Mouse (Mus musculus): ENCODE measurements around the gene Mroh7. TPM values are rescaled to one million over a fixed set of nuclear protein-coding genes. Genes with fewer than 3 reads are reported as not detected.

Mroh7 gene
- polyA plus RNA-seq, 1 experiment = not detected

DNA sequence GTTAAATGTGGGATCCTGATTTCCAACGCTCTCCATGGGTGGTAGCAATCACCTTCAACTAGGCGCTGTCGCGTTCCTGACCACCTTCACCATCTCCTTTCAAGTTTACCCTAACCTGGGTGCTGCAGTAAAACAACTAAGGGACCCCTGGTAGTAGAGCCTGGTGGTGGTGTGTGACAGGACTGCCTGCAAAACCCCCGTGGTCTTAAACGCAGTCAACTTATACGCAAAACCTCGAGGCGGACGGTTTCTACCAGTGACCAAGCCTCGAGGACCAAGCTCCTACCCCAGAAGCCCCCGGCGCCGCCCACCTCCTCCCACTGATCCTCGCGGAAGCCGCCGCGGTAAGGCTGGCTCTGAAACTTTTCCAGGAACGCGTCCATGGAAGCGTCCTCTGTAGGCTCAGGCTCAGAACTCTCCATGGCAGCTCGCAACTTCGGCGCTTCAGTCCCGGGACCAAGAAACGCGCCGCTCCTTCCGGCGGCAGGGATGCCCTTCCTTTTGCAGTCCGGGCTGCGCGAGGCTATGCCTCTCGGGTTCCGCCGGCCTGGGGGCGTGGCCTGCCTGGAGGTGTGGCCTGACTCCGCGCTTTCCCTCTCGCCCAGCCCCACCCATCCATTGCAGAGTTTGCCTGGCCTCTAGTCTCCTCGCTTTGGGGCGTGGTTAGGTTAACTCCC lies 52.1 kb downstream of the Mroh7 start, which contains the start of gene Ttc4:
Gene Ttc4, minus strand, starts transcription at position 503 of the 677 bp plus-strand sequence.
- Histone ChIP-seq H3K9me3 (ENCODE audit: control insufficient read depth, low read length) (no peaks in the 10 kb centered on the region), H3K36me3 (ENCODE audit: control insufficient read depth) (peaks cover 43% of the 10 kb centered on the region), H3K4me3 (replicated peaks) (peak within 1 kb of the TSS; percentile 76), H3K4me1 (ENCODE audit: control insufficient read depth) (peaks cover 38% of the 10 kb centered on the region), H3K27me3 (ENCODE audit: control insufficient read depth) (no peaks in the 10 kb centered on the region)
- TF ChIP-seq GATA1 (IDR thresholded peaks at IDR 0.05; ENCODE audit: low read length) (no peak), TAL1 (IDR thresholded peaks at IDR 0.05; ENCODE audit: low read length) (no peak)

DNA sequence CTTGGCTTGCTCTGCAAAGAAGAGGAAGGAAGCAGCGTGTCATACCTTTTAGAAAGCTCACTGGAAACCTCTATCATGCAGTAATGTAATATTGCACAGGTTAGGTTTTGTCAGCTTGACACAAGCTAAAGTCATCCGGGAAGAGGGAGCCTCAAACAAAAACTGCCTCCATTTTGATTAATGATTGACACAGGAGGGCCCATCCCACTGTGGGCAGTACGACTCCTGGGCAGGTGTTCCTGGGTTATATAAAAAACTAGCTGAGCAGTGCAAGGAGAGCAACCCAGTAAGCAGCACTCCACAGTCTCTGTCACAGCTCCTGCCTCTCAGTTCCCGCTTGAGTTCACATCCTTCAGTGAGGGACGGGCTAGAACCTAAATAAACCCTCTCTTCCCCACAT lies 54.0 kb downstream of the Mroh7 start:
- Histone ChIP-seq H3K4me1 (ENCODE audit: control insufficient read depth) (peaks cover 38% of the 10 kb centered on the region), H3K9me3 (ENCODE audit: control insufficient read depth, low read length) (no peaks in the 10 kb centered on the region), H3K4me3 (replicated peaks) (no peak overlapping the region), H3K27me3 (ENCODE audit: control insufficient read depth) (no peaks in the 10 kb centered on the region), H3K36me3 (ENCODE audit: control insufficient read depth) (peaks cover 60% of the 10 kb centered on the region)
- TF ChIP-seq GATA1 (IDR thresholded peaks at IDR 0.05; ENCODE audit: low read length) = no peak

DNA sequence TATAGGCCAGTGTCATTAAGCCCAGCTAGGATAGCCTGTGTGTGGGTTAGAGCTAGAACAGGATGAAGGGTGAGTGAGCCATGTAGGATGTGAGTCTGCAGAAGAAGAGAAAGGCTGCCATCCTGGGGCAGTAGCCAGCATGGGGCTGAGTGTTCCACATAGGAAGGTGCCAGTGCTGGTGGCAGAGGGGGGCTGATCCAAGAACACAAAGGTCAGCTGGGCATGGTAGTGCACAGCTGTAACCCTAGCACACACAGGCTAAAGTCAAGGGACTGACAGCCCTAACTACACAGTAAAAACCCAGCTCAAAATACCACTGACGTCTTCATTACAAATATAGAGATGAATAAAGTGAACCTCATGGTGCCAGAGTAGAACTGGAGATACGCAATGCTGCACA lies 64.2 kb downstream of the Mroh7 start:
- no peak for TF ChIP-seq GATA1 (IDR thresholded peaks at IDR 0.05; ENCODE audit: low read length)
- TF ChIP-seq TAL1 (IDR thresholded peaks at IDR 0.05; ENCODE audit: low read length) = no peak

DNA sequence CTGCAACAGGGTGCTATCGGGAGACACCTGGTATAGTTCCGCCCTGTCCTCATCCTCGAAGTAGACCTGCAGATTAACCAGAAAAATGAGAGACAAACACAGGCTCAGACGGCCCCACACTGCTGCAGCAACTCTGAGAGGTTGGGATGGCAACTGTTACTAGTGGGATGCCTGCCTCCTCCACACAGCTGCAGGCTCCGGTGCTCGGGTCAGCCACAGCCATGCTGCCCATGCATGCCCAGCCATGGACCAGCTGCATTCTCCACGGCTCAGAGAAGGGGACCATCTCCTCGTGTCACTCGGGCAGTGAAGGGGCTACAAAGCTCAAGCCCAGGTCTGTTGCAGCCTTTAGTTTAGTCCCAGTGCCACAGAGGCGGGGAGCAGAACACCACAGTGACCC lies 65.1 kb downstream of the Mroh7 start:
- H3K9me3 ChIP-seq (ENCODE audit: control insufficient read depth, low read length) = no peaks in the 10 kb centered on the region
- no peaks in the 10 kb centered on the region for H3K27me3 ChIP-seq (ENCODE audit: control insufficient read depth)
- H3K4me1 ChIP-seq (ENCODE audit: control insufficient read depth) = no peaks in the 10 kb centered on the region
- peaks cover 100% of the 10 kb centered on the region for H3K36me3 ChIP-seq (ENCODE audit: control insufficient read depth)
- TF ChIP-seq TAL1 (IDR thresholded peaks at IDR 0.05; ENCODE audit: low read length) = no peak
- TF ChIP-seq GATA1 (IDR thresholded peaks at IDR 0.05; ENCODE audit: low read length) = no peak
- H3K4me3 ChIP-seq (replicated peaks) = no peak overlapping the region

More for the DNA sequence above, 64.2 kb downstream of the Mroh7 start:
- no peaks in the 10 kb centered on the region for H3K9me3 ChIP-seq (ENCODE audit: control insufficient read depth, low read length)
- H3K27me3 ChIP-seq (ENCODE audit: control insufficient read depth) = no peaks in the 10 kb centered on the region
- no peak overlapping the region for H3K4me3 ChIP-seq (replicated peaks)
- H3K4me1 ChIP-seq (ENCODE audit: control insufficient read depth) = no peaks in the 10 kb centered on the region
- peaks cover 100% of the 10 kb centered on the region for H3K36me3 ChIP-seq (ENCODE audit: control insufficient read depth)

DNA sequence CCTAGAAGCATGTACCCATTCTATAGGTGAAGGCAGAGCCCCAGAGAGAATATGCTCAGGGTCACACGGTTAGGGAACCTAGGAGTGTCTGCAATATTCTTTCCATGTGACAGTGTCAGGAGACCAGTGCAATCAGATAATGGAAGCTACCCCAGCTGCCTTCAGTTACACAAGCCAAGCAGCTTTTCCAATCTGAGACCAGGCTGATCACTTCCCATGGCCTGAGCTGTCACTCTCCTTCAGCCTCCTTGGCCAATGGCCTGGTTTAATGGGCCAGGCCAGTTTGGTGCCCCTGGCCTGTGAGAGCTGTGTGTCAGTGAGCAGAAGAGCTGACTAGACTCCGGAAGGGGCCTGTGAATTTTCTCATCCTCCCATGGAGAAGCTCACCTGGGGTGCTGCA lies 65.5 kb downstream of the Mroh7 start:
- TF ChIP-seq TAL1 (IDR thresholded peaks at IDR 0.05; ENCODE audit: low read length) (no peak), GATA1 (IDR thresholded peaks at IDR 0.05; ENCODE audit: low read length) (no peak)
- H3K27me3 ChIP-seq (ENCODE audit: control insufficient read depth) = no peaks in the 10 kb centered on the region
- no peaks in the 10 kb centered on the region for H3K4me1 ChIP-seq (ENCODE audit: control insufficient read depth)

DNA sequence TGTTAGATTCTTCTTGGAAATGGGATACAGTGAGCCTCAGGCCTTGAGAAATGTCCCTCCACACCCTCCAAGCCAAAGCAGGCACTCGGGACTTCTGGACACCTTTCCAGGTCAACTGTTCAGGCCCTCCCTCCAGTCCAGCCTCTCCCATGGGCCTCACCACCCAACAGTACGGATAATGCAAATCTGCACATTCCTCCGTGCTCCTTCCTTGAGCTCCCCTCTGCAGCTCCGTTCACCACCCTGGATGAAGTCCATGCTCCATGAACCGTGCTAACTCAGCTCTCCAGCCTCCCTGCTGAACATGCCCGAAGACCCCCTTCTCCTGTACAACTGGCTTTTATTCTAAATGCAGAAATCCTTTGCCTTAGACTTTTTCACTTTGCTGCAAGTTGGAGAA lies 66.0 kb downstream of the Mroh7 start:
- Histone ChIP-seq H3K27me3 (ENCODE audit: control insufficient read depth) (no peaks in the 10 kb centered on the region), H3K9me3 (ENCODE audit: control insufficient read depth, low read length) (no peaks in the 10 kb centered on the region), H3K4me1 (ENCODE audit: control insufficient read depth) (no peaks in the 10 kb centered on the region), H3K4me3 (replicated peaks) (no peak overlapping the region), H3K36me3 (ENCODE audit: control insufficient read depth) (peaks cover 100% of the 10 kb centered on the region)
- TF ChIP-seq GATA1 (IDR thresholded peaks at IDR 0.05; ENCODE audit: low read length) (no peak), TAL1 (IDR thresholded peaks at IDR 0.05; ENCODE audit: low read length) (no peak)

More for the DNA sequence above, 65.5 kb downstream of the Mroh7 start:
- no peaks in the 10 kb centered on the region for H3K9me3 ChIP-seq (ENCODE audit: control insufficient read depth, low read length)
- no peak overlapping the region for H3K4me3 ChIP-seq (replicated peaks)
- H3K36me3 ChIP-seq (ENCODE audit: control insufficient read depth) = peaks cover 100% of the 10 kb centered on the region

DNA sequence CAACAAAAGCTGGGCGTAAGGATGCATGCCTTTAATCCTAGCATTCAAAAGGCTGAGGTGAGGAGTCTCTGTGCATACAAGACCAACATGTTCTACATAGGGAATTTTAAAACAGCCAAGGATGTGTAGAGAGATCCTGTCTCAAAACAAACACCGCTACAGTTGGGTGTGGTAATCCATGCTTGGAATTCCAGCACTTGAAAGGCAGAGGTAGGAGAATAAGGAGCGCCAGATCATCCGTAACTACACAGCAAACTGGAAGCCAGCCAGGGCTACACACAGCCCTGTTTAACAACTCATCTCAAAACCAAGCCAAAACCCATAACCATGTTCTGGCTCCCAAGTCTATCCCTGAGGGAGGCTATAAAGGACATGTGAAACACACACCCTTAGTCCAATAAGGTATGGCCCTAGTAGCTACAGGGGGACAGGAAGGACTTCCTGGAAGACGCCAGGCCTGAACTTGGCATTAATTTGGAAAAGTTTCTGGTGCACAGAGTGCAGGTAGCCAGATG lies 66.7 kb downstream of the Mroh7 start:
- Histone ChIP-seq H3K4me1 (ENCODE audit: control insufficient read depth) (no peaks in the 10 kb centered on the region), H3K36me3 (ENCODE audit: control insufficient read depth) (peaks cover 100% of the 10 kb centered on the region), H3K4me3 (replicated peaks) (no peak overlapping the region), H3K9me3 (ENCODE audit: control insufficient read depth, low read length) (no peaks in the 10 kb centered on the region), H3K27me3 (ENCODE audit: control insufficient read depth) (no peaks in the 10 kb centered on the region)
- TF ChIP-seq TAL1 (IDR thresholded peaks at IDR 0.05; ENCODE audit: low read length) (no peak), GATA1 (IDR thresholded peaks at IDR 0.05; ENCODE audit: low read length) (no peak)

DNA sequence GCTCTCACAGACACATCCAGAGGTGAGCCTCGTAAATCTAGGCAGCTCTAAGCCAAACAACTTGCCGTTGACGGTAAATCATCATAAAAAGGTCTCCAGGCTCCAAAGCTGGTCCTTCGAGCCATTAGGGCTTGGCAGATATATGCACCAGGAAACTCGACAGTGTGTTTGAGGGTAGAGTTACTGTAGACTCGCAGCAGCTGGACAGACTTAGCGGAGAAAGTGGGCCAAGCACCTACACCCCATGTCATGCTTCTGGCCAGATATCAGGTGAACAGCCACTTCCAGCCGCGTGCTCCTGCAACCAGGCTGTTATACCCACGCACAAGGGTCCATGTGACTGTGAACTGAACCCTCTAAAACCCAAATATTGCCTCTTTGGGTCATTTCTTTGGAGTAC lies 75.0 kb downstream of the Mroh7 start:
- Histone ChIP-seq H3K4me1 (ENCODE audit: control insufficient read depth) (peaks cover 30% of the 10 kb centered on the region), H3K4me3 (replicated peaks) (no peak overlapping the region), H3K27me3 (ENCODE audit: control insufficient read depth) (no peaks in the 10 kb centered on the region), H3K9me3 (ENCODE audit: control insufficient read depth, low read length) (no peaks in the 10 kb centered on the region), H3K36me3 (ENCODE audit: control insufficient read depth) (peaks cover 60% of the 10 kb centered on the region)
- TF ChIP-seq GATA1 (IDR thresholded peaks at IDR 0.05; ENCODE audit: low read length) (no peak), TAL1 (IDR thresholded peaks at IDR 0.05; ENCODE audit: low read length) (no peak)

DNA sequence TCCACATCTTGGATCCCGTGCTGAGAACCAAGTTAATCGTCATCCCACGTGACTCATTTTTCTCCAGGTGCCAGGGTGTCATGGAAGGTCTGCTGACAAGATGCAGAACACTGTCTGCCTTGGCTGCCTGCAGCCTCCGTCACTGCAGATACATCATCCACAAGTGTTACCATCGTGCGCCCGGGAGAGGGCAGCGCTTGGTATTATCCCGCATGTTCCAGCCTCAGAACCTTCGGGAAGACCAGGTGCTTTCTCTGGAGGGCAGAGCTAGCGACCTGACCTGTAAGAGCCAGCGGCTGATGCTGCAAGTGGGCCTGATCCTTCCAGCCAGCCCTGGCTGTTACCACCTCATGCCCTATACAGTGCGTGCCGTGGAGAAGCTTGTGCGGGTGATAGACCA lies 77.7 kb downstream of the Mroh7 start:
- H3K36me3 ChIP-seq (ENCODE audit: control insufficient read depth) = peaks cover 37% of the 10 kb centered on the region
- 0 out of 2 replicates have a peak, but pooled peaks cover 2% of the 10 kb centered on the region for H3K9me3 ChIP-seq (ENCODE audit: control insufficient read depth, low read length)
- H3K27me3 ChIP-seq (ENCODE audit: control insufficient read depth) = no peaks in the 10 kb centered on the region
- TF ChIP-seq GATA1 (IDR thresholded peaks at IDR 0.05; ENCODE audit: low read length) (no peak), TAL1 (IDR thresholded peaks at IDR 0.05; ENCODE audit: low read length) (no peak)
- peaks cover 35% of the 10 kb centered on the region for H3K4me1 ChIP-seq (ENCODE audit: control insufficient read depth)
- H3K4me3 ChIP-seq (replicated peaks) = no peak overlapping the region

Measured in erythroblast, embryonic 14.5 days (primary cell).